Mouse (Mus musculus) CH12F3 (cell line): ENCODE data around the gene Nosip.
"Not testable (repeated sequence)": the region's sequence is repeated elsewhere in the genome, so short reads cannot be mapped to it uniquely, and the experiment has no call there.

Experiments used
- in situ Hi-C: fragments of 300-500 bp; cut with MboI; formaldehyde crosslinking; loops from 2 replicates; pipeline ENCODE4 v1.14.3; 2020; ENCODE audit warnings: low sequenced_read_pairs

Nosip gene

DNA sequence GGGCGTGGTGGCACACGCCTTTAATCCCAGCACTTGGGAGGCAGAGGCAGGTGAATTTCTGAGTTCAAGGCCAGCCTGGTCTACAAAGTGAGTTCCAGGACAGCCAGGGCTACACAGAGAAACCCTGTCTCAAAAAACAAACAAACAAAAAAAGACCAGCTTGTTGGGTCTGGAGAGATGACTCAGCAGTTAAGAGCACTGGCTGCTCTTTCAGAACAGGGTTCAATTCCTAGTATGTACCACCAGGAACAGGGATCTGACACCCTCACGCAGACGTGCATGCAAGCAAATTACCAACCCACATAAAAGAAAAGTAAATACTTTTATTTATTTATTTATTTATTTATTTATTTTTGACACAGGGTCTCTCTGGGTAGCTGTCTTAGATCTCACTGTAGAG lies 47.9 kb downstream of the Nosip start:
- in situ Hi-C loops, result not testable (repeated sequence)

DNA sequence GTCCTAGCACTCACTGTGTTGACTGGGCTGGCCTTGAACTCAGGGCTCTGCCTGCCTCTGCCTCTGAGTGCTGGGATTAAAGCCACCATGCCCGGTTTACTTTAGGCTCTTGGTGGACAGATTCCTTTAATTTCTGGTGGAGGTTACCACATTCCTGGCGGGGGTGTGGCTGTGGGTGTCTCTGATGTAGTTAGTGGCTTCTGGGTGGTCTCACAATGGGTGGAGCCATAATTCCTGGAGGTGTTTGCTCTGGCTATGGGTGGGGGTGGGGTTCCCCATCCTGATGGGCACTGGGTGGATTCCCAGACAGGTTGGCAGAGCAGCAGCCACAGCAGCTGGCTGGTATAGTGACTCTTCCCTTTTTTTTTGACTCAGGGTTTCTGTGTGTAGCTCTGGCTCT lies 49.7 kb downstream of the Nosip start:
- in situ Hi-C loops, result no loop called here

DNA sequence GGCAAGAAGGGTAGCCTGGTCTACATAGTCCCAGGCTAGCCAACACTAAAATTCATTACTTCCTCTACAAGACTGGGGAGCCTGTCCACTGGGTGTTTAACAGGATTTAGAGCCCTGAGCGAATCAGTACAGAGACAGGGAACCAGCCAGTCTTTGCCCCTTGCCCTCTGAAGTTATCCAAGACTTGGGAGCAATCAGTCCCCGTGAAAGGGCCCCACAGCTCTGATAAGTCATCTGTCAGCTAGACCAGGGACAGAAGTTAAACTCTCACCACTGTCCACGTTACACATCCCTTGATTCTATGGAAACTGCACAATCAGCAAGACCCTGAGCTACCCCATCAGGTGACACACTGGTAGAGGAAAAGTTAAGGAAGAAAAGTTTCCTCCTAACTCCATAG lies 50.3 kb downstream of the Nosip start:
- in situ Hi-C loops, result no loop called here

DNA sequence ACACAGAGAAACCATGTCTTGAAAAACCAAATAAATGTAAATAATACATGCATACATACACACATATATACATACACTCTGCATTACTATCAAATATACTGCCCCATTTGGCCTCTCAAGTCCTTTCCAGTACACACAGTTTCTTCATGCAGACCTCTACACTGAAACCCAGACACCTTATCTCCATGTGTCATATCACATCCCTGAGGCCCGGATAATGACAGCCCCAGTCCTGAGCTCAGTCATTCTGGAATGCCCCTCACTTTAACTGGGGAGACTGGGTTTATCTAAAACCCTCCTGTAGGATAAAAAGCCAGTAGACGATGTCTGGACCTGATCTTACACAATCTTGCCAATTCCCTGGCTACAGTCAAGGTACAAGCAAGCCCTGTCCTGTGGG lies 51.2 kb downstream of the Nosip start:
- in situ Hi-C loops, result no loop called here

DNA sequence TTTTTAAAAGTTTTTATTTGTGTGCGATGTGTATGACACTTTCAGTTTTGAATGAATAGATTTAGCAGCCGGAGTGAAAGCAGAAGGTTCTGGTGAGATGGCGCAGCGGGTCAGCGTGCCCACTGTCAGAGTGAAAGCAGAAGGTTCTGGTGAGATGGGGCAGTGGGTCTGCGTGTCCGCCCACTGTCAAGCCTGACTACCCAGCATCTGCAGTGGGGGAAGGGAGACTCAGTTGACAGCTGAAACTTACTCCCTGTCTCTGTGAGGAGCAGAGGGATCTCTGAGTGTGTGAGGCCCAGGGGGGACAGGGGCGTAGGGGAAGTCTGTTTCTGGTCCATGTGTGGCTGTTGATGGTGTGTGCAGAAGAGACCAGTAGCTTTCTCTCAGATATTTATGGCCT lies 55.3 kb downstream of the Nosip start:
- in situ Hi-C loops, result no loop called here

DNA sequence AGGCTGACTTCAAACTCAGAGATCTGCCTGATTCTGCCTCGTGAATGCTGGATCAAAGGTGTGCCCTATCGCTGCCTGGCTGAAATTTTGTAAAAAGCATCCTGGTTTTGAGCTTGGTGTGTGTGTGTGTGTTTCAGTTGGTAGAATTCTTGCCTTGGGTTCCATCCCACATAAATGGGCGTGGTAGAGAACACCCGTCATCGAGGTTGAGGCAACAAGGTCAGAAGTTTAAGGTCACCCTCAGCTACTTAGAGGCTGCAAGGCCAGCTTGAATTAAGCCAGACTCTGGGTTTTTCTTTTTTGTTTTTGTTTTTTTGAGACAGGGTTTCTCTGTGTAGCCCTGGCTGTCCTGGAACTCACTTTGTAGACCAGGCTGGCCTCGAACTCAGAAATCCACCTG lies 56.1 kb downstream of the Nosip start:
- in situ Hi-C loops, result no loop called here

DNA sequence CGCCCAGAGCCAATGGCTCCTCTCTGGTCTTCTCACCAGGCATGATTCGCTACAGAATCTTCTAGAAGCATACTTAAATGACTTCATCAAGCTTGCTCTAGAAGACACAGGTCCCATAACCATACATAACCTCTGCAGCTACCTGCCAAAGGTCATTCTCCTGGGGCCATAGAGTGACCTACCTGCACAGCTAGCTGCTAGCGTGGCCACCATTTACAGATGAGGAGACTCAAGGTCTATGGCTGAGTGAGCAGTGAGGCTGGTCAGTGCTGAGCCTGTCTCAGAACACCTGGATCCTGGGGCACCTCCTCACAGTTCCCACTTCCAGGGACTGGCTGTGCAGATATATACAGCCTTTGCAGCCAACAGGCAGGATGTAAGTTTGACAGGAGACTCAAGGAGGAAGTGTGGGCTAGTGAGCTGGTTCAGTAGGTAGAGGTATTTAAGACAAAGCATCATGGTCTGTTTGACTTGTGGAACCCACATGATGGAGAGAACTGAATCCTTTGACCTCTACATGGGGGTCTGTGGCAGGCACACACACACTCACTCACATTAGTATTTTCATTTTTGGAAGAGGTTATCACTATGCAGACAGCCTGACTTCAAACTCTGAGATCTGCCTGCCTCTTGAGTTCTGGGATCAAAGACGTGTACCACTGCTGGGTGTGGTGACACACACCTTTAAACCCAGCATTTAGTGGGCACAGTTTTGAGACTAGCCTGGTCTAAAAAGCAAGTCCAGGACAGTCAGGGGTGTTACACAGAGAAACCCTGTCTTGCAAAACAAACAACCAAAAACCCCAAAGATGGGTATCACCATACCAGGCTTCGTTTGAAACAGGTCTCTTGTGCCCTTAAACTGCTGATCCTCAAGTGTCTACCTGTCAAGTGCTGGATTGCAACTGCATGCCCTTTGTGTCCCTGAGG lies 57.8 kb downstream of the Nosip start:
- in situ Hi-C loops, result no loop called here

DNA sequence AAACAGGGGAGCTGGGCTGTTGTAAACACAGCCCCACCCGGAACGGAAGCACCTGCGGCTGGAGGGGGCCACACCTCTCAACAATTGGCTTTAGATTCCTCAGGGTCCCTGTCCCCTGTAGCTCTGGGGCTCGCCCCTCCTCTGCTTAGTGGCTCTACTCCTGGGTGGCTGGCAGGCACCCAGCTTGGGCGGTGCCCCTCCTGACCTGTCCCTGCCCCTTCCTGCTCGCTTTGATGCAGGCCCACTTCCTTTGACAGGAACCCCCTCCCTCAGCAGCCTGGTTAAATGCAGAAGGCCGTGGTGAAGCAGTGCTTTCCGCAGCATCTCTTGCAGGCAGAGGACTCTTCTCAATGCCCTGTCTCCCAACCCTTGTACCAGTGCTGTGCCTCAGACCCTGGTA lies 59.2 kb downstream of the Nosip start:
- in situ Hi-C loops, result no loop called here

DNA sequence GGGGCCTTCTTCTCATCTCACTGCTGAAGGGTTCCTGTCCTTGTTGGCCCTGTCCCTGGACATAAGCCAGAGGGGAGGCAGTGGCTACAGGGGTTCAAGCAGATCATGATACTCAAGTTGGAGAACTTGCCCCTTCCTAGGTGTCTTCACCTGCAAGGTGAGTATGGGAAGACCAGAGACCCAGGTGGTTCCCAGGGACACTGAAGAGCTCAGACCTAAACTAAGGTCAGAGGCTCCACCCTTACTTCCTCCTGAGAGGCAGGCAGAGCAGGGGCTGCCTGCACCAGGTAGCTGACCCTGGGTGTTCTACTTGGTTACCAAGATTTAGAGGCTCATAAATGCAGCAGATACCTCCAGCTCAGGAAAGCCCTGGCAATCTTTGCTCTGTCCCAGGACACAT lies 59.7 kb downstream of the Nosip start:
- in situ Hi-C loops, result no loop called here

DNA sequence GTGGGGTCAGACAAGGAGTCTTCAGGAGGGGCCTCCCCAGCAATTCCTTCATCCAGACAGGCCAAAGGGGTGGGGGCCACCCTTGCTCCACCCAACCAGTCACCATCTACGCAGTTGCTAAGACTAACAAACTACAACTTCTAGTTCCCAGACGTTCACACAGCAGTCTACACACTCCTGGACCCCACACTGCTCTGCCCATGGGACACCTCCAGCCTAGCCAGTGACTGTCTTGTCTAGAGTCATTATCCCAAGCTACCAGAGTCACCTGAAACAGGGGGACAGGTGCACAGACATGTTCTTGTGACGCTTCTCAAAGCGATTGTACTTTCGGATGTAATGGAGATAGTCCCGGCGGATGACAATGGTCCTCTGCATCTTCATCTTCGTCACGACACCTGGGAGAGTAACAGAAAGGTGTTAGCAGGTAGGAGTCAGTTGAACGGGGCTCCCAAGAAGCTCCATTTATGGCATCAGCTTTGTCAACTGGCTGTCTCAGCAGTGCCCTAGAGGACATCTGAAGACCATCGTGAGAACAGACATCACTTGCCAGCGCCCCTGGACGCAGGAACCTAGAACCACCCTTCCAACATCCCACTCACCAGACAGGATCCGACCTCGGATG lies 60.4 kb downstream of the Nosip start:
- in situ Hi-C loops, result no loop called here

DNA sequence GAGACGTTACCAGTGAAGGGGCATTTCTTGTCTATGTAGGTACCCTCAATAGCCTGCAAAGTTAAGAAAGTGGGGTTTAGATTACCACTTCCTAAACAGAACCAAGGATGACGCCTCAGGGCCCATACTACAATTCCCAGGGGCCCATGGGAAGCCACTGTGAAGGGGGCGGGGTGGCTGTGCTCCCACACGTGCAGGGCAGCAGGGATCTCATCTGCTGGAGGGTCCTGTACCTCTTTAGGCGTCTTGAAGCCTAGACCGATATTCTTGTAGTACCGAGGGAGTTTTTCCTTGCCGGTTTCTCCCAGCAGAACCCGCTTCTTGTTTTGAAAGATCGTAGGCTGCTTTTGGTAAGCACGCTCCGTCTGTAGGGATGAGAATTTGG lies 60.9 kb downstream of the Nosip start:
- in situ Hi-C loops, result no loop called here

DNA sequence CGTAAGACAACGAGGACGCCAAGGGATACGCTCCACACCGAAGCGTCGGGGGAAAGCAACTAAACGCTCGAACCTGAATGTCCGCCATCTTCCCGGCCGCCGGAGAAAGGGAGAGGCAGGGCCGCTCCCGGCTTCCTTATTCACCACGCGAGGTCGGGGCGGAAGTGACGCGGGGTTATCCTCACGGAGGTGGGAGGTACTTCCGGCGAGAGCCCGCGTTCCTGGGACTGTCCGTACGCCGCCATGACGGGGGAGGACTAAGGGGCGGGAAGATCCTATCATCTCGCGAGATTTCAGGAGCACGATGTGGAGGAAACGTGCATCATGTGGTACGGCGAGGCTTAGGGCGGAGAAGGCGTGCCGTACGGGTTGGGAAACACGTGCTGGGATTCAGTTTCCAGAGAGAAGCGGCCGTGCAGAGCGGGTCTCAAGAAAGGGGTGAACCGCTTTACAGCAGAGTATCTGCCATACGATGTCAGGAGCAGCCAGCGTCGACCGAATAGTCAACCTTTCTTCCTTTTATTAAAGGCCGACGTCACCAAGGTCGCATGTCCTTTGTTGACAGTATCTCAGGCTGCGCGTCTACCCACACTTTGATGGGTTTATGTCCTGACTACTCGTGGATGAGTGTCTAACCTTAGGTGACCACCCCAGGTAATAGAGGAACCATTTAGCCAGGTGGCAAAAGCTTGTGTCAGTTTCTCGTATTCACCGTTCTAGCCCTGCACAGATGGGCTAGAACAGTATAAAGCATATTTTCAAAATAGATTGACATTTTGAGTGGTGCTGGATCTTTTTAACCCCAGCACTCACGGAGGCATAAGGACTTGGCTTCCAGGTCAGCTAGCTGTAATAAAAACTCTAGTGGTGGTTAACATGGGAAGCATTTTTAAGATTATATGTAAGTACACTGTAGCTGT lies 62.3 kb downstream of the Nosip start, which contains the start of gene Rps11:
TSS of gene Rps11 (minus strand) at position 216 of the 920 bp plus-strand sequence.
- in situ Hi-C loops, result no loop called here

DNA sequence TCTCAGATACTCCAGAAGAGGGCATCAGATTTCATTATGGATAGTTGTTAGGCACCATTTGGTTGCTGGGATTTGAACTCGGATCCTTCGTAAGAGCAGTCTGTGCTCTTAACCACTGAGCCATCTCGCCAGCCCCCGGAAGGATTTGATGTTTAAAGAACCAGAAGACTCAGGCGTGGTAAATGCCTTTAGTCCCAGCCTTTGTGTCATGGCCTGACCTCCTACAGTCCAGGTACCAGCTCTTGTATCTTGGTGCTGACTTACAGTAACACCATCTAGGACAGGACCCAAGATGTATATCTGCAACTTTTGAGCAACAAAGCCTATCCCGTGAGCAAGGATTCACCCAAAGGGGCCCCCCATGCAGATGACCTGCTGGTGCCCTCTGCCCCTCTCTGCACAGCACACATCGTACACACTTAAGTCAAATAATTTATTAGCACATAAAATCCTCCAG lies 62.9 kb downstream of the Nosip start:
- in situ Hi-C loops, result no loop called here

DNA sequence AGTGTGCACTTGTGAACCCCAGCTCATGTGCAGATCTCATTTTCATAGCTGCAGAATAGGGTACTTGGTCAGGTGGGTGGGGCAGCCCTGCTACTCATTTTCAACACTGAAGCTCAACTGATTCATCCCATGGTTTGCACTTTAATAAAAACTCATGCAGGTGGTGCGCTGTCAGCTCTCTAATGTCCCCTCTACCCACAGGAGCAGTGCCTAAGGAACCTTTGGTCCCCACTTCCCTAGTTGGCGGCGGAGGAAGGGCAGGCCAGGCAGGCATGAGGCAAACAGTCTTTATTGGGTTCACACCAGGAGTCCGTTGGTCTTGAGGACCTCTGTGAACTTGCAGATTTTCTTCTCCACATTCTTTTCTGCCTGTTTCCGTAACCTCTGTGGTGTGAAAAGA lies 63.4 kb downstream of the Nosip start:
- in situ Hi-C loops, result not testable (repeated sequence)

DNA sequence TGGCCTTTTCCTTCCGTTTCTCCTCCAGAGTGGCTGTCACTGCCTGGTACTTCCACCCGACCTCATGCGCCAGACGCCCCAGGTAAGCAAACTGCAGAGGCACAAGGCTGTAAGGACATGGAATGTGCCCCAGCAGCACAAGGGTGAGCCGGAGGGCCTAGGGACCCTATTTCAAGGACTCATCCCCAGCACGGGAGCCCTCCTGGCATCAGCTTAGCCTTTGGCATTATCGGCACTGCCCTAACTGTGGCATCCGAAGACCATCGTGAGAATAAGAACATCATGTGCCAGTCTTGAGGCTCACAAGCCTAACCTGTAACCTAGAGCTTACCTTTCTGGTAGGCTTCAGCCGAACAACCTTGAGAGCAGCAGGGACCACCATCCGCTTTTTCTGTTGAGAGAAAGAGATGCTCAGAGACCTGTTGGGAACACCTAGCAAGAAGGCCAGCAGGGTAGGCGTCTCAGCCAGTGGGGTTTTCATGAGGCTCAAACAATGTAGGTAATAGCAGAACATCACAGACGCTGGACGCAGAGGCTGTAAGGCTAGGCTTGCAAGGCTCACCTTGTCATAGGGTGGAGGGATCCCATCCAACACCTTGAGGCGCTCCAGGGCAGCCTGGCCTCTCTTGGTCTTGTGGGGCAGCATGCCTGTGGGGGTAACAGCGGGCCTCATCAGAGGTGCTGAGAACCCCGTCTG lies 64.1 kb downstream of the Nosip start:
- in situ Hi-C loops, result no loop called here

DNA sequence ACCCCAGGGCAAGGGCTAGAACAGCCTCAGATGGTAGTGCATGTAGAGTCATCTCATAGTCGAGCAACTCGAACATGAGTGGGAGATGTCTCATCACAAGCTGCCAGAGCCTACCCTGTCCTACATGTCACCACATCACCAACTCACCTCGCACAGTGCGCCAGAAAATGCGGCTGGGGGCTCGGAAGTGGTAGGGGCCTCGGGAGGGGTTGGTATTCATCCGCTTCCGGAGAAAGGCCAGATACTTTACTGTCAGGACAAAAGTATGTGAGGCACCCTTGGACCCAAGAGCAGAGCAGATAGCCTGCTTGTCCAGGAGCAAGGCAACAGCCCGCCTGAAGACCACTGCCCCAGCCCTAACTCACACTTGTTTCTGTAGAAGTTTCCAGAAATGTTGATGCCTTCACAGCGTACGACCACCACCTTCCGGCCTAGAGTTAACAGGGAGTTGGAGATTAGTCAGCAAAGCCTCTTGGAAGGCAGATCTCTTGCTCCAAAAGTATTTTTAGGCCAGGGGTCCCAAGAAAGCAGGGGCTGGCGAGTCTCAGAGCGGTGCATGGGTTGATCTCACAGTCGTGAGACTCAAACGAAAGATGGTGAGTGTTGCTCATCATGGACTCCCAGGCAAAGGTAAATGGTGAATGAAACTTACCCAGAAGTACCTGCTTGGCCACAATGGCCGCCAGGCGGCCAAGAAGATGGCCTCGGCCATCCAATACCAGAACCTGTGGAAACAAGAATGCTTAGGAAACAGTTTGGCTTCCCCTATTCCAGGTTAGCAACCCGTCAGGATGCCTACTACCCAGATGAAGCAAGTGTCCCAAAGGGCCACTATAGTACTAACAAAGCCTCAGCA lies 64.8 kb downstream of the Nosip start:
- in situ Hi-C loops, result no loop called here
